Mouse (Mus musculus) olfactory bulb, adult 2 months (tissue): ENCODE results near the gene Fancd2.

ENCODE experiments used
- CTCF ChIP-seq: fragments of 200-500 bp; IDR thresholded peaks from 2 replicates; pipeline ENCODE4 v1.5.1; 2012; ENCODE audit warnings: low read depth, mild to moderate bottlenecking, low read length, moderate library complexity; ENCODE audit not compliant: insufficient read depth
- POLR2A ChIP-seq: fragments of 200-500 bp; IDR thresholded peaks from 2 replicates; pipeline ENCODE4 v1.6.1; 2012; ENCODE audit warnings: mild to moderate bottlenecking, low read depth, low read length, moderate library complexity; ENCODE audit not compliant: insufficient read depth

GRCm38 (mm10) chr6:113630322-113630721 lies 98.8 kb downstream of the Fancd2 start:
- TF ChIP-seq CTCF (no peak), POLR2A (no peak)
